Comparison of ENCODE assay signal across 16 mouse cellular contexts in genomic region chr6:67213429-67214098, GRCm38 (mm10).
"Had no signal": no experiment of that assay in that cellular context is flagged by ENCODE, and none has a peak within 500 bp of the region (broad histone marks: within the 10 kb centered on the region; RNA-seq: fewer than 3 reads in every experiment).

No protein-coding gene starts in this region.

- H3K4me3 ChIP-seq: liver, embryonic 15.5 days; lung, embryonic 15.5 days; megakaryocyte, embryonic 14.5 days; midbrain, embryonic 13.5 days; midbrain, embryonic 15.5 days; neural tube, embryonic 12.5 days; stomach, embryonic 15.5 days had no signal

- H3K27ac ChIP-seq: liver, embryonic 15.5 days; lung, embryonic 15.5 days; macrophage; midbrain, embryonic 13.5 days; midbrain, embryonic 15.5 days; neural tube, embryonic 12.5 days; stomach, embryonic 15.5 days; stomach, postnatal 0 days had no signal

- DNase-seq: liver, postnatal 0 days; lung, adult 2 months; lung, postnatal 14 days; lung, postnatal 36 days; thymus, adult 2 months; thymus, postnatal 36 days had no signal

- H3K27me3 ChIP-seq: liver, embryonic 15.5 days; lung, embryonic 15.5 days; megakaryocyte, embryonic 14.5 days; midbrain, embryonic 13.5 days; midbrain, embryonic 15.5 days; neural tube, embryonic 12.5 days; stomach, embryonic 15.5 days had no signal

- ATAC-seq: liver, postnatal 0 days; lung, postnatal 0 days; midbrain, embryonic 13.5 days; midbrain, embryonic 15.5 days had no signal

- H3K4me1 ChIP-seq: liver, embryonic 15.5 days; megakaryocyte, embryonic 14.5 days; midbrain, embryonic 13.5 days; midbrain, embryonic 15.5 days; neural tube, embryonic 12.5 days; stomach, embryonic 15.5 days had no signal

- H3K36me3 ChIP-seq: liver, embryonic 15.5 days; lung, embryonic 15.5 days; midbrain, embryonic 13.5 days; midbrain, embryonic 15.5 days; neural tube, embryonic 12.5 days; stomach, embryonic 15.5 days had no signal

- H3K9me3 ChIP-seq: liver, embryonic 15.5 days; lung, embryonic 15.5 days; midbrain, embryonic 13.5 days; midbrain, embryonic 15.5 days; neural tube, embryonic 12.5 days; stomach, embryonic 15.5 days had no signal

- H3K9ac ChIP-seq: liver, embryonic 15.5 days; liver, postnatal 0 days; lung, embryonic 15.5 days; midbrain, embryonic 13.5 days; midbrain, embryonic 15.5 days; neural tube, embryonic 12.5 days; stomach, embryonic 15.5 days had no signal
